ENCODE assay signal across 8 mouse cellular contexts in genomic region chr12:99097618-99098066, GRCm38 (mm10).
DNase-seq lines count a peak whose midpoint lies in the region; ATAC-seq and TF ChIP-seq lines count a peak whose summit lies in the region.

No protein-coding gene starts in this region.

- no peak for TF ChIP-seq CTCF in small intestine, adult 2 months (IDR thresholded peaks at IDR 0.05; ENCODE audit: extremely low read depth, insufficient read length, insufficient replicate concordance, low read depth, low read length)

- intact Hi-C loops in heart, postnatal 36 days (cut with DNase I), result loop anchor here (1.0 to 5.0 kb wide), 9 partner anchors 55 to 1010 kb away; partner anchors contain the start of genes Foxn3 and Kcnk13

- TF ChIP-seq POLR2A in small intestine, adult 2 months (IDR thresholded peaks at IDR 0.05; ENCODE audit: low read depth, low read length), result no peak

- no peaks in the 10 kb centered on the region for H3K27me3 ChIP-seq in neural tube, embryonic 12.5 days (replicated peaks)
- no peaks in the 10 kb centered on the region for H3K27me3 ChIP-seq in small intestine, adult 2 months (ENCODE audit: control insufficient read depth, insufficient read depth, low read length)

- H3K9ac ChIP-seq in neural tube, embryonic 12.5 days, result no peak overlapping the region

- no peak overlapping the region for H3K4me3 ChIP-seq in neural tube, embryonic 12.5 days
- H3K4me3 ChIP-seq in small intestine, adult 2 months (ENCODE audit: low read depth, low read length), result peak overlapping the region; percentile 25

- ATAC-seq in neural tube, embryonic 12.5 days (ENCODE audit: low FRiP score, low read depth), result 0 out of 2 replicates have a peak, but pooled peaks have one; percentile 13

- no peak for DNase-seq in neural tube, embryonic 10.5 days (ENCODE audit: extremely low spot score, low spot score)
- DNase-seq in heart, postnatal 36 days, result peak; percentile 4 to 25
- DNase-seq in liver, result peak; percentile 52
- DNase-seq in thymus, postnatal 10 days (ENCODE audit: low spot score in 2 of 2), result no peak
- no peak for DNase-seq in frontal cortex, postnatal 10 days (ENCODE audit: low spot score in 2 of 2)
- DNase-seq in frontal cortex, adult 2 months (ENCODE audit: extremely low spot score in 1 of 2, low spot score in 1 of 2), result no peak

- no peaks in the 10 kb centered on the region for H3K36me3 ChIP-seq in neural tube, embryonic 12.5 days
- no peaks in the 10 kb centered on the region for H3K36me3 ChIP-seq in small intestine, adult 2 months (ENCODE audit: control insufficient read depth, insufficient read depth, low read length)

- 88% methylated on average over 17 of the region's 17 CpGs for WGBS in neural tube, embryonic 12.5 days
- WGBS in small intestine, adult 2 months, result 22% methylated on average over 17 of the region's 17 CpGs

- H3K9me3 ChIP-seq in neural tube, embryonic 12.5 days, result no peaks in the 10 kb centered on the region

- no peak overlapping the region for H3K27ac ChIP-seq in neural tube, embryonic 12.5 days
- H3K27ac ChIP-seq in small intestine, adult 2 months (ENCODE audit: insufficient read depth, low read depth, low read length), result peak overlapping the region; percentile 99

- peaks cover 4% of the 10 kb centered on the region; the same call in 1 of the 2 replicates for H3K4me1 ChIP-seq in neural tube, embryonic 12.5 days
- H3K4me1 ChIP-seq in small intestine, adult 2 months (ENCODE audit: control insufficient read depth, insufficient read depth, insufficient read length, low read length), result peaks cover 8% of the 10 kb centered on the region

- no peak overlapping the region for H3K4me2 ChIP-seq in neural tube, embryonic 12.5 days (replicated peaks)

Comparison
In these comparisons a context has a peak if more than half of its experiments do, and no peak if none do; other contexts are left out.
1. DNase-seq: peak in heart, postnatal 36 days (2 of 2) and liver (single experiment); none in neural tube, embryonic 10.5 days (single experiment), thymus, postnatal 10 days (0 of 2), frontal cortex, postnatal 10 days (0 of 2) and frontal cortex, adult 2 months (0 of 2).